Mouse (Mus musculus): ENCODE measurements at regions not wholly inside any gene's neighbourhood (a gene's known extent, or its start where the extent isn't known, plus 50 kb on each side); places are given as distances from the start of the nearest gene placed in this dataset.

DNA sequence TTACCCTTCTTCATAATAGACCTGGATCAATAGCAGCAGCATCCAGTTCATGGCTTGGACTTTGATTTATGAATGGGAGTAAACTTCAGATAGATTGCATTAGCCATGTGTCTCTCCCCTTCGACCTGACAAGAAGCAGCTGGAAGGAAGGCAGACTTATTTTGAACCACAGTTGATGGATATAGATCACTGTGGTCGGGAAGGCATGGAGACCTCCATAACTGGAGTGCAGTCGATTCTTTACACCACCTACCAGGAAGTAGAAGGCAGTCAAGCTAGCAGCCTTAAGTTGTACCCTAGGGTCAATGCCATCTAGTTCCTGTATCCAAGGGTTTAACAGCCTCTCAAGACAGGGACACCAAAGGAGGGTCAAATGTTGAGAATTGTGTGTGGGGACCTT, 1410.2 kb downstream of the Slc22a22 start:
- no peaks in the 10 kb centered on the region for H3K79me2 ChIP-seq (replicated peaks; ENCODE audit: control insufficient read depth, extremely low read depth, insufficient read depth, poor library complexity, severe bottlenecking)
- dilution Hi-C loops (cut with MboI; ENCODE audit: extremely low pct_ligation_motif_present, extremely low pct_unique_long_range_greater_than_20kb, low sequenced_read_pairs) = no loop called here
- H3K27ac ChIP-seq (ENCODE audit: insufficient read depth, low read depth) = no peak overlapping the region
- no peak for TF ChIP-seq SMC3 (IDR thresholded peaks at IDR 0.05; ENCODE audit: low read depth, low read length)
- no peak for TF ChIP-seq GABPA (IDR thresholded peaks at IDR 0.05; ENCODE audit: insufficient replicate concordance, low read depth, low read length)
- TF ChIP-seq KAT2A (IDR thresholded peaks at IDR 0.05; ENCODE audit: insufficient replicate concordance, low read length) = no peak
- no peak for TF ChIP-seq UBTF (IDR thresholded peaks at IDR 0.05; ENCODE audit: low read depth, low read length)
- TF ChIP-seq USF2 (conservative IDR thresholded peaks at IDR 0.05; ENCODE audit: low read depth, low read length) = no peak
- no peak for TF ChIP-seq ZC3H11A (IDR thresholded peaks at IDR 0.05; ENCODE audit: low read depth, low read length)
- no peak for TF ChIP-seq MAX (IDR thresholded peaks at IDR 0.05; ENCODE audit: low read length)
- TF ChIP-seq CTCF (conservative IDR thresholded peaks at IDR 0.05 in 1 of 2, IDR thresholded peaks at IDR 0.05 in 1 of 2; ENCODE audit: low read depth in 2 of 2, low read length in 2 of 2) = no peak
- no peak for TF ChIP-seq POLR2A (IDR thresholded peaks at IDR 0.05; ENCODE audit: low read depth, low read length)
- no peak for TF ChIP-seq HCFC1 (IDR thresholded peaks at IDR 0.05; ENCODE audit: low read depth, low read length)
- TF ChIP-seq RAD21 (IDR thresholded peaks at IDR 0.05; ENCODE audit: low read depth, low read length) = no peak
- TF ChIP-seq CHD1 (IDR thresholded peaks at IDR 0.05; ENCODE audit: low read depth, low read length) = no peak
- TF ChIP-seq RCOR1 (conservative IDR thresholded peaks at IDR 0.05; ENCODE audit: low read depth, low read length) = no peak
- TF ChIP-seq BHLHE40 (IDR thresholded peaks at IDR 0.05; ENCODE audit: low read depth, low read length) = no peak
- no peak for TF ChIP-seq POLR2AphosphoS2 (IDR thresholded peaks at IDR 0.05; ENCODE audit: low read depth, low read length)
- TF ChIP-seq ELF1 (IDR thresholded peaks at IDR 0.05; ENCODE audit: low read depth, low read length) = no peak
- no peak for TF ChIP-seq NRF1 (IDR thresholded peaks at IDR 0.05; ENCODE audit: low read depth, low read length)
- TF ChIP-seq E2F4 (IDR thresholded peaks at IDR 0.05; ENCODE audit: insufficient replicate concordance, low read depth, low read length) = no peak
- TF ChIP-seq NELFE (IDR thresholded peaks at IDR 0.05; ENCODE audit: low read depth, low read length) = no peak
- DNase-seq (ENCODE audit: extremely low read depth) = no peak
- in situ Hi-C loops (cut with MboI; ENCODE audit: low pct_ligation_motif_present, low pct_unique_long_range_greater_than_20kb, low sequenced_read_pairs) = loop anchor here (25.0 kb wide), 4 partner anchors 270 to 1445 kb away; no protein-coding TSS in a partner anchor
- H3K4me1 ChIP-seq (ENCODE audit: control insufficient read depth in 1 of 2, insufficient read depth in 2 of 2) = no peaks in the 10 kb centered on the region
- no peaks in the 10 kb centered on the region for H3K36me3 ChIP-seq (replicated peaks in 1 of 2; ENCODE audit: control insufficient read depth in 1 of 2, insufficient read depth in 1 of 2, low read length in 1 of 2)
- no peak overlapping the region for H3K4me3 ChIP-seq (replicated peaks in 1 of 3; ENCODE audit: low read depth in 2 of 3, low read length in 2 of 3, poor library complexity in 1 of 3)
- H3K27me3 ChIP-seq (replicated peaks) = no peaks in the 10 kb centered on the region
- no peak overlapping the region for H3K4me2 ChIP-seq (ENCODE audit: insufficient read depth, low read depth, poor library complexity, severe bottlenecking)
- H3K9me3 ChIP-seq (replicated peaks; ENCODE audit: low read length) = no peaks in the 10 kb centered on the region
- no peak overlapping the region for H3K9ac ChIP-seq (ENCODE audit: insufficient read depth, low read depth)

DNA sequence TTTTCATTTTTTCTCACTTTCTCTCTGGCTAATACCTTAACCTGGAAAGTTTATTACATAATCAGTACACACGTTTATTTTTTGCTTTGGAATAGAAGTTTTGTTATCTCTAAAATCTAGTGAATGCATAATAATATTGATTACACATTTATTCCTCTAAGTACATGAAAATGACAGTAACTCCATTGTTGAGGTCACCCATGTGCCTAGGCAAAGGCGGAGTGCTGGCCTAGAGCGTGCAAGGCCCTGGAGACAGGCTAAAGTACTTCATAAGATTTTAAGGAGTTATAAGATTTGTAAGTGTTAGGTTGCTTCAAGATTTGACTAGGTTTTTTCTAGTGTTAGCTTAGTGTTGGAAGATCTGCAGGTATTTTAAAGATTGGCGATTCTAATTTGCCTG, 1410.9 kb downstream of the Slc22a22 start:
- Histone ChIP-seq H3K4me1 (ENCODE audit: control insufficient read depth in 1 of 2, insufficient read depth in 2 of 2) (no peaks in the 10 kb centered on the region), H3K4me2 (ENCODE audit: insufficient read depth, low read depth, poor library complexity, severe bottlenecking) (no peak overlapping the region), H3K36me3 (replicated peaks in 1 of 2; ENCODE audit: control insufficient read depth in 1 of 2, insufficient read depth in 1 of 2, low read length in 1 of 2) (no peaks in the 10 kb centered on the region), H3K79me2 (replicated peaks; ENCODE audit: control insufficient read depth, extremely low read depth, insufficient read depth, poor library complexity, severe bottlenecking) (no peaks in the 10 kb centered on the region), H3K27ac (ENCODE audit: insufficient read depth, low read depth) (no peak overlapping the region), H3K4me3 (replicated peaks in 1 of 3; ENCODE audit: low read depth in 2 of 3, low read length in 2 of 3, poor library complexity in 1 of 3) (no peak overlapping the region), H3K9me3 (replicated peaks; ENCODE audit: low read length) (no peaks in the 10 kb centered on the region), H3K27me3 (replicated peaks) (no peaks in the 10 kb centered on the region), H3K9ac (ENCODE audit: insufficient read depth, low read depth) (no peak overlapping the region)
- in situ Hi-C loops (cut with MboI; ENCODE audit: low pct_ligation_motif_present, low pct_unique_long_range_greater_than_20kb, low sequenced_read_pairs) = loop anchor here (25.0 kb wide), 4 partner anchors 271 to 1446 kb away; no protein-coding TSS in a partner anchor
- dilution Hi-C loops (cut with MboI; ENCODE audit: extremely low pct_ligation_motif_present, extremely low pct_unique_long_range_greater_than_20kb, low sequenced_read_pairs) = no loop called here
- TF ChIP-seq JUND (conservative IDR thresholded peaks at IDR 0.05; ENCODE audit: low read depth, low read length) (no peak), RAD21 (IDR thresholded peaks at IDR 0.05; ENCODE audit: low read depth, low read length) (no peak), CTCF (conservative IDR thresholded peaks at IDR 0.05 in 1 of 2, IDR thresholded peaks at IDR 0.05 in 1 of 2; ENCODE audit: low read depth in 2 of 2, low read length in 2 of 2) (no peak), ZMIZ1 (IDR thresholded peaks at IDR 0.05; ENCODE audit: low read depth, low read length) (no peak), USF1 (IDR thresholded peaks at IDR 0.05; ENCODE audit: low read depth, low read length) (no peak), POLR2A (IDR thresholded peaks at IDR 0.05; ENCODE audit: low read depth, low read length) (no peak), EP300 (IDR thresholded peaks at IDR 0.05; ENCODE audit: low read length) (no peak)
- no peak for DNase-seq (ENCODE audit: extremely low read depth)

Measured in CH12.LX (cell line).